28 mouse cellular contexts compared by ENCODE assay signal in genomic region chr13:44157236-44157635, GRCm38 (mm10).
"Had no signal": no experiment of that assay in that cellular context is flagged by ENCODE, and none has a peak within 500 bp of the region (broad histone marks: within the 10 kb centered on the region; RNA-seq: fewer than 3 reads in every experiment).

No protein-coding gene starts in this region.

- H3K27me3 ChIP-seq: embryonic facial prominence, embryonic 12.5 days; embryonic facial prominence, embryonic 13.5 days; embryonic facial prominence, embryonic 15.5 days; forebrain, embryonic 12.5 days; forebrain, embryonic 13.5 days; forebrain, embryonic 15.5 days had no signal

- ATAC-seq: forebrain, embryonic 13.5 days; forebrain, embryonic 14.5 days; forebrain, embryonic 15.5 days; forebrain, embryonic 16.5 days; forebrain, postnatal 0 days had no signal

- H3K4me1 ChIP-seq: embryonic facial prominence, embryonic 15.5 days; forebrain, embryonic 10.5 days; forebrain, embryonic 12.5 days; forebrain, embryonic 13.5 days; forebrain, embryonic 15.5 days had no signal

- H3K9me3 ChIP-seq: embryonic facial prominence, embryonic 12.5 days; embryonic facial prominence, embryonic 15.5 days; forebrain, embryonic 15.5 days had no signal

- H3K36me3 ChIP-seq: embryonic facial prominence, embryonic 10.5 days; embryonic facial prominence, embryonic 12.5 days; embryonic facial prominence, embryonic 13.5 days; embryonic facial prominence, embryonic 15.5 days; forebrain, embryonic 10.5 days; forebrain, embryonic 12.5 days; forebrain, embryonic 15.5 days had no signal

- H3K27ac ChIP-seq: embryonic facial prominence, embryonic 10.5 days; embryonic facial prominence, embryonic 12.5 days; embryonic facial prominence, embryonic 13.5 days; embryonic facial prominence, embryonic 15.5 days; forebrain, embryonic 10.5 days; forebrain, embryonic 12.5 days; forebrain, embryonic 13.5 days; forebrain, embryonic 15.5 days; gastrocnemius, adult 2 months; heart, adult 2 months had no signal

- DNase-seq: cerebellum, adult 2 months; cerebellum, adult 8-10 months; cerebellum, adult 9-10 months; cerebellum, adult 9-11 months; cerebellum, postnatal 10 days; cerebellum, postnatal 14 days; cerebellum, postnatal 25 days; cerebellum, postnatal 36 days; embryo, embryonic 11 days; forebrain, postnatal 0 days; gastrocnemius, adult 2 months; gastrocnemius, postnatal 10 days; gastrocnemius, postnatal 14 days; gastrocnemius, postnatal 25 days; gastrocnemius, postnatal 36 days; heart, adult 18-20 months; heart, adult 2 months had no signal

- H3K4me3 ChIP-seq: embryonic facial prominence, embryonic 10.5 days; embryonic facial prominence, embryonic 12.5 days; embryonic facial prominence, embryonic 13.5 days; embryonic facial prominence, embryonic 15.5 days; erythroblast, embryonic 14.5 days; forebrain, embryonic 10.5 days; forebrain, embryonic 12.5 days; forebrain, embryonic 13.5 days; forebrain, embryonic 15.5 days; gastrocnemius, adult 2 months; heart, adult 2 months had no signal

- H3K9ac ChIP-seq: embryonic facial prominence, embryonic 12.5 days; embryonic facial prominence, embryonic 13.5 days; embryonic facial prominence, embryonic 15.5 days; forebrain, embryonic 12.5 days; forebrain, embryonic 13.5 days; forebrain, embryonic 15.5 days; forebrain, postnatal 0 days had no signal

- H3K4me2 ChIP-seq: embryonic facial prominence, embryonic 12.5 days; embryonic facial prominence, embryonic 13.5 days; embryonic facial prominence, embryonic 15.5 days; forebrain, embryonic 12.5 days; forebrain, embryonic 13.5 days; forebrain, embryonic 15.5 days had no signal
